Mouse (Mus musculus) gastrocnemius, adult 18-20 months (tissue): ENCODE measurements around the gene Abca8b. TPM values are rescaled to one million over a fixed set of nuclear protein-coding genes. Genes with fewer than 3 reads are reported as not detected.
"Not testable (repeated sequence)": the region's sequence is repeated elsewhere in the genome, so short reads cannot be mapped to it uniquely, and the experiment has no call there.

Experiments used
- DNase-seq: peaks from one replicate; pipeline ENCODE4 v3.0.0; 2021; ENCODE audit warnings: low spot score
- total RNA-seq, 2 experiments: library from RNA; stranded (reverse); gene quantifications; 2 replicates each; pipeline ENCODE4 v1.2.3; 2021

Gene Abca8b
- total RNA-seq, 2 experiments from 2014 or later: 13.6 to 22.5 TPM

GRCm38 (mm10) chr11:109919480-109919879 is 76.2 kb downstream of the Abca8b start:
- no peak for DNase-seq

GRCm38 (mm10) chr11:109916654-109917053 is 79.0 kb downstream of the Abca8b start:
- DNase-seq: no peak

GRCm38 (mm10) chr11:109913156-109913555 is 82.5 kb downstream of the Abca8b start:
- not testable (repeated sequence) for DNase-seq

- DNase-seq: not testable (repeated sequence)
Observed at GRCm38 (mm10) chr11:109912118-109912517, 83.5 kb downstream of the Abca8b start.

GRCm38 (mm10) chr11:109909801-109910200 is 85.8 kb downstream of the Abca8b start:
- no peak for DNase-seq

- DNase-seq: no peak
Observed at GRCm38 (mm10) chr11:109908207-109909031, 87.2 kb downstream of the Abca8b start.

GRCm38 (mm10) chr11:109907508-109907907 is 88.1 kb downstream of the Abca8b start:
- no peak for DNase-seq

- DNase-seq: peak; percentile 62
Observed at GRCm38 (mm10) chr11:109902616-109903598, 92.7 kb downstream of the Abca8b start.

GRCm38 (mm10) chr11:109900491-109901241 is 95.0 kb downstream of the Abca8b start:
- DNase-seq: no peak

GRCm38 (mm10) chr11:109898791-109899467 is 96.7 kb downstream of the Abca8b start:
- no peak for DNase-seq

GRCm38 (mm10) chr11:109895952-109896530 is 99.6 kb downstream of the Abca8b start:
- peak; percentile 47 for DNase-seq

- peak; percentile 70 for DNase-seq
Observed at GRCm38 (mm10) chr11:109895496-109895895, 100.1 kb downstream of the Abca8b start.

- no peak for DNase-seq
Observed at GRCm38 (mm10) chr11:109893894-109894804, 101.5 kb downstream of the Abca8b start.

GRCm38 (mm10) chr11:109891989-109892386 is 103.7 kb downstream of the Abca8b start:
- DNase-seq: peak; percentile 51

- peak; percentile 31 for DNase-seq
Observed at GRCm38 (mm10) chr11:109891371-109891988, 104.2 kb downstream of the Abca8b start.

GRCm38 (mm10) chr11:109889595-109889994 is 106.0 kb downstream of the Abca8b start:
- no peak for DNase-seq

GRCm38 (mm10) chr11:109886757-109887156 is 108.9 kb downstream of the Abca8b start:
- DNase-seq: no peak

GRCm38 (mm10) chr11:109885521-109885920 is 110.1 kb downstream of the Abca8b start:
- DNase-seq: no peak

GRCm38 (mm10) chr11:109884801-109885200 is 110.8 kb downstream of the Abca8b start:
- DNase-seq: peak; percentile 80
